Mouse (Mus musculus) heart, postnatal 0 days (tissue): ENCODE results near the gene Abcf1. TPM values are rescaled to one million over a fixed set of nuclear protein-coding genes. Genes with fewer than 3 reads are reported as not detected.
A peak's percentile ranks its signal among the peaks of the same experiment; 100 is the strongest.

ENCODE experiments used
- ATAC-seq: fragments of 200-750 bp; cut with Nextera tagmentation; 2 replicates; pipeline ENCODE4 v1.8.0; 2017; ENCODE audit warnings: low read depth, moderate number of reproducible peaks, moderate library complexity; ENCODE audit not compliant: insufficient read depth
- DNase-seq: peaks from one replicate; pipeline ENCODE4 v3.0.0-alpha.2; 2016; ENCODE audit warnings: low spot score
- H3K27ac ChIP-seq: fragments of 300-500 bp; sonication (generic); 2 replicates; pipeline ENCODE4 v1.5.1; 2014; ENCODE audit warnings: low read depth, mild to moderate bottlenecking
- H3K27me3 ChIP-seq: fragments of 300-500 bp; sonication (generic); 2 replicates; pipeline ENCODE4 v1.6.1; 2014; ENCODE audit warnings: low read length, mixed read lengths; ENCODE audit not compliant: control insufficient read depth, insufficient read depth
- H3K36me3 ChIP-seq: fragments of 300-500 bp; sonication (generic); replicated peaks from 2 replicates; pipeline ENCODE4 v1.6.1; 2014; ENCODE audit warnings: low read length, mixed read lengths; ENCODE audit not compliant: control insufficient read depth, insufficient read depth
- H3K4me1 ChIP-seq: fragments of 300-500 bp; sonication (generic); 2 replicates; pipeline ENCODE4 v1.6.1; 2014; ENCODE audit warnings: antibody characterized with exemption; ENCODE audit not compliant: control insufficient read depth, insufficient read depth
- H3K4me2 ChIP-seq: fragments of 300-500 bp; sonication (generic); 2 replicates; pipeline ENCODE4 v1.6.1; 2014; ENCODE audit warnings: low read depth, mild to moderate bottlenecking, low read length, moderate library complexity
- H3K4me3 ChIP-seq: fragments of 300-500 bp; sonication (generic); 2 replicates; pipeline ENCODE4 v1.5.1; 2014; ENCODE audit warnings: low read depth, low read length
- H3K9ac ChIP-seq: fragments of 300-500 bp; sonication (generic); replicated peaks from 2 replicates; pipeline ENCODE4 v1.6.1; 2014; ENCODE audit warnings: low read depth, low read length, mixed read lengths
- H3K9me3 ChIP-seq: fragments of 300-500 bp; sonication (generic); replicated peaks from 2 replicates; pipeline ENCODE4 v1.6.1; 2016; ENCODE audit warnings: low read length; ENCODE audit not compliant: control insufficient read depth
- CTCF ChIP-seq: IDR thresholded peaks from 2 replicates; pipeline ENCODE4 v1.5.1; 2016; ENCODE audit warnings: antibody characterized with exemption, control low read depth, low read depth
- EP300 ChIP-seq: IDR thresholded peaks from 2 replicates; pipeline ENCODE4 v1.6.1; 2016; ENCODE audit warnings: antibody characterized with exemption, low read depth
- WGBS: fragments of 180-500 bp; shearing (Covaris S2); extraction: QIAGEN DNeasy Blood & Tissue Kit; methylation state at CpG from one replicate; pipeline ENCODE4 v1.1.7; 2014; 5-methylcytosine and 5-hydroxymethylcytosine counted together
- polyA plus RNA-seq: library from polyadenylated mRNA; unstranded; fragments of >200 nt; fragmentation: Nextera tagmentation; extraction: Ambion mirVana; gene quantifications from 2 replicates; pipeline ENCODE4 v1.2.1, GENCODE M21; 2015
- total RNA-seq: library from RNA; depleted of rRNA; stranded (reverse); fragments of >200 nt; gene quantifications from 2 replicates; pipeline ENCODE4 v1.2.3, GENCODE M21; 2014; ENCODE audit warnings: low replicate concordance

Abcf1 gene
- total and polyA plus RNA-seq, 2 experiments from 2014 or later = 47.0 to 74.5 TPM

GRCm38 (mm10) chr17:35917463-35918251 lies 51.9 kb downstream of the Abcf1 start:
- no peaks in the 10 kb centered on the region for H3K9me3 ChIP-seq
- DNase-seq = peak; percentile 84
- TF ChIP-seq CTCF (no peak), EP300 (no peak; the same call in 1 of the 2 replicates)

GRCm38 (mm10) chr17:35917143-35917462 lies 52.5 kb downstream of the Abcf1 start:
- H3K9me3 ChIP-seq = no peaks in the 10 kb centered on the region
- H3K27me3 ChIP-seq = no peaks in the 10 kb centered on the region
- no peak for DNase-seq
- H3K4me1 ChIP-seq = peaks cover 18% of the 10 kb centered on the region; the same call in 1 of the 2 replicates
- WGBS = 1% methylated on average over 8 of the region's 8 CpGs
- peak overlapping the region; percentile 89 for H3K4me2 ChIP-seq
- peak overlapping the region; percentile 91 for H3K4me3 ChIP-seq
- ATAC-seq = no peak
- H3K9ac ChIP-seq = peak overlapping the region; percentile 99
- TF ChIP-seq EP300 = no peak
- no peak for TF ChIP-seq CTCF
- peak overlapping the region; percentile 99 for H3K27ac ChIP-seq
- peaks cover 31% of the 10 kb centered on the region for H3K36me3 ChIP-seq

More at GRCm38 (mm10) chr17:35917463-35918251, 51.9 kb downstream of the Abcf1 start:
- no peaks in the 10 kb centered on the region for H3K27me3 ChIP-seq
- H3K36me3 ChIP-seq = peaks cover 25% of the 10 kb centered on the region
- H3K4me1 ChIP-seq = peaks cover 18% of the 10 kb centered on the region; the same call in 1 of the 2 replicates
- peak; percentile 6; the same call in 1 of the 2 replicates for ATAC-seq
- H3K4me3 ChIP-seq = peak overlapping the region; percentile 91
- H3K9ac ChIP-seq = peak overlapping the region; percentile 99
- under 1% methylated on average over 13 of the region's 13 CpGs for WGBS
- peak overlapping the region; percentile 89 for H3K4me2 ChIP-seq
- H3K27ac ChIP-seq = peak overlapping the region; percentile 99

GRCm38 (mm10) chr17:35916297-35917142 lies 53.0 kb downstream of the Abcf1 start, which contains the start of the genes Mrps18b and Ppp1r10:
Gene Mrps18b (minus strand): TSS chr17:35916389.
Gene Ppp1r10 (plus strand): TSS chr17:35916434.
- ATAC-seq = peak; percentile 91
- Histone ChIP-seq H3K27ac (peak within 1 kb of the TSS; percentile 99), H3K4me3 (peak within 1 kb of the TSS; percentile 91), H3K4me2 (peak within 1 kb of the TSS; percentile 89), H3K9me3 (no peaks in the 10 kb centered on the region), H3K9ac (peak within 1 kb of the TSS; percentile 99), H3K27me3 (no peaks in the 10 kb centered on the region), H3K36me3 (peaks cover 32% of the 10 kb centered on the region), H3K4me1 (peaks cover 18% of the 10 kb centered on the region; the same call in 1 of the 2 replicates)
- TF ChIP-seq CTCF (peak; percentile 66), EP300 (peak; percentile 98)
- under 1% methylated on average over 83 of the region's 83 CpGs for WGBS
- peak; percentile 100 for DNase-seq

GRCm38 (mm10) chr17:35915538-35916296 lies 53.8 kb downstream of the Abcf1 start:
- DNase-seq (peak; percentile 39), ATAC-seq (peak; percentile 0; the same call in 1 of the 2 replicates)
- Histone ChIP-seq H3K9ac (peak overlapping the region; percentile 99), H3K9me3 (no peaks in the 10 kb centered on the region), H3K4me1 (peaks cover 18% of the 10 kb centered on the region; the same call in 1 of the 2 replicates), H3K4me2 (peak overlapping the region; percentile 83), H3K36me3 (peaks cover 35% of the 10 kb centered on the region), H3K27ac (peak overlapping the region; percentile 94), H3K4me3 (peak overlapping the region; percentile 91), H3K27me3 (no peaks in the 10 kb centered on the region)
- TF ChIP-seq CTCF (no peak), EP300 (no peak)
- under 1% methylated on average over 28 of the region's 28 CpGs for WGBS

- H3K36me3 ChIP-seq = peaks cover 35% of the 10 kb centered on the region
- H3K27ac ChIP-seq = no peak overlapping the region
- no peak for TF ChIP-seq EP300
- no peak for TF ChIP-seq CTCF
- DNase-seq (no peak), ATAC-seq (no peak)
- peaks cover 16% of the 10 kb centered on the region; the same call in 1 of the 2 replicates for H3K4me1 ChIP-seq
- H3K4me3 ChIP-seq = peak overlapping the region; percentile 91; the same call in 1 of the 2 replicates
- H3K4me2 ChIP-seq = 0 out of 2 replicates have a peak overlapping the region, but pooled peaks have one; percentile 83
- no peaks in the 10 kb centered on the region for H3K27me3 ChIP-seq
- no peaks in the 10 kb centered on the region for H3K9me3 ChIP-seq
- no peak overlapping the region for H3K9ac ChIP-seq
- WGBS = 78% methylated on average over 6 of the region's 6 CpGs
Measured at GRCm38 (mm10) chr17:35914975-35915374, 54.6 kb downstream of the Abcf1 start.
